Mouse (Mus musculus) cerebellum, adult 2 months (tissue): Measurements from ENCODE around the gene Ggt1. TPM values are rescaled to one million over a fixed set of nuclear protein-coding genes. Genes with fewer than 3 reads are reported as not detected.
A peak's percentile ranks its signal among the peaks of the same experiment; 100 is the strongest.
"Not testable (repeated sequence)": the region's sequence is repeated elsewhere in the genome, so short reads cannot be mapped to it uniquely, and the experiment has no call there.

Experiments used
- DNase-seq, 2 experiments: peaks; one replicate each; pipeline ENCODE4 v3.0.0; 2021
- H3K27ac ChIP-seq: fragments of 200-500 bp; 2 replicates; pipeline ENCODE4 v1.5.1; 2012; ENCODE audit warnings: low read length, control low read depth, inconsistent platforms; ENCODE audit not compliant: insufficient read depth
- H3K27me3 ChIP-seq: fragments of 200-500 bp; 2 replicates; pipeline ENCODE4 v1.6.1; 2012; ENCODE audit warnings: inconsistent platforms, mild to moderate bottlenecking, low read length, moderate library complexity; ENCODE audit not compliant: control insufficient read depth, insufficient read depth
- H3K4me1 ChIP-seq: fragments of 200-500 bp; 2 replicates; pipeline ENCODE4 v1.6.1; 2011; ENCODE audit warnings: low read length; ENCODE audit not compliant: control insufficient read depth, insufficient read depth
- H3K4me3 ChIP-seq: fragments of 200-500 bp; replicated peaks from 2 replicates; pipeline ENCODE3; 2011; ENCODE audit warnings: mild to moderate bottlenecking, low read depth, low read length, control low read depth; ENCODE audit not compliant: insufficient read depth
- CTCF ChIP-seq: fragments of 200-500 bp; IDR thresholded peaks from 2 replicates; pipeline ENCODE4 v1.5.1; 2011; ENCODE audit warnings: low read depth, mild to moderate bottlenecking, control low read depth, low read length, moderate library complexity, borderline replicate concordance; ENCODE audit not compliant: insufficient read depth
- POLR2A ChIP-seq: fragments of 200-500 bp; IDR thresholded peaks from 2 replicates; pipeline ENCODE4 v1.6.1; 2011; ENCODE audit warnings: low read length, control low read depth, borderline replicate concordance; ENCODE audit not compliant: insufficient read depth
- WGBS: fragments of 180-500 bp; shearing (Covaris S2); methylation state at CpG from one replicate; pipeline ENCODE4 v1.1.7; 2018; 5-methylcytosine and 5-hydroxymethylcytosine counted together
- polyA plus RNA-seq: library from polyadenylated mRNA; depleted of rRNA; stranded (reverse); fragments of >200 nt; gene quantifications from 2 replicates; pipeline ENCODE4 v1.2.3, GENCODE M21; 2012

The Ggt1 gene
- polyA plus RNA-seq, 1 experiment, result 3.5 TPM

DNA sequence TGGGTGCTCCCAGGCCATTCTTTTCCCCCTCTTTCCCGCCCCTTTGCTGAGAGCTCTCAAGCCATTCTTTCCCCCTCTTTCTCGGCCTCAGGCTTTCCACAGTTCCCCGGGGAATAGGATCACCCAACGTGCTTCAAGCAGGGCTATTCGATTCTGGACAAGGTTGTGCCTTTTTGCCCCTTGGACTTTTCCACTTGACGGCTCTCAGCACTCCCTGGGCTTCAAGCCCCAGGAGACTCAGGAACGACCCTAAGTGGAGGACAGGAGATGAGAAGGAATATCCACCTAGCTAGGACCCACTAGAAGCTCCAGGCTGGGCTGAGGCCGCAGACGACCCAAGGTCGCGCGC, 44.7 kb upstream of the Ggt1 start:
- WGBS, result 1% methylated on average over 12 of the region's 12 CpGs

DNA sequence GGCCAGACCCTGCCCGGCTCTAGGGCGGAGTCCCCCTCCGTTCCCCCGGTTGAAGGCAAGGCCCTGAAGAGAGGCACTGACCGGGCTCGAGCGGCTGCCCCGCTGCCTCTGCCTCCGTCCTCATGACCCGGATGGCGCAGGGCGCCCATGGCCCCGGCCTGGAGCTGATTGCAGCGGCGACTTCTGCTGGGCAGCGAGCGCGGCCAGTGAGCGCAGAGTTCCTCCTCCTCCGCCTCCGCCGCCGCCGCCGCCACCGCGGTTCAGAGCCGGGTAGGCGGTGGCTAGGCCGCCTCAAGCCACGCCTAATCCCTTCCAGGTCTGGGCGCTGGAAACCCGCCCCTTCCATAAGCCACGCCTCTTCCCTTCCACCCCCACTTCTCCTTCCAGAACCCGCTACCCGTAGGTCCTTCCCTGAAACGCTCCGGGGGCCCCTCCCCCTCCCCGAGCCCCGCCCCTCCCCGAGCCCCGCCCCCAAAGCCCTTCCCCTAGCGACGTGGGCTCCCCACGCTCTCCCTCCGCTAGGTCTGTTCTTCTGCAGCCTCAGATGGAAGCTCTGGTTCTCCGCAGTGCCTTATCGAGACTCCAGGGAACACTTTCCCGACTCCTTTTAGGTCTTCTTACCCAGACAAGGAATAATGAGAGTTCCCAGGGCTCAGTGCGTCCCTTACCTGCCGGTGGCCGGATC, 44.2 kb upstream of the Ggt1 start, which contains the start of gene Snrpd3:
Snrpd3 (plus strand) TSS at position 479 of the 685 bp plus-strand sequence.
- Histone ChIP-seq H3K4me1 (peaks cover 5% of the 10 kb centered on the region; the same call in 1 of the 2 replicates), H3K27ac (peak within 1 kb of the TSS; percentile 91), H3K27me3 (no peaks in the 10 kb centered on the region), H3K4me3 (peak within 1 kb of the TSS; percentile 89)
- DNase-seq, result peak; percentile 91 to 95
- no peak for TF ChIP-seq CTCF
- TF ChIP-seq POLR2A, result peak; percentile 73
- WGBS, result 1% methylated on average over 44 of the region's 52 CpGs

More for the DNA sequence above, 44.7 kb upstream of the Ggt1 start:
- Histone ChIP-seq H3K27ac (peak overlapping the region; percentile 56), H3K4me3 (peak overlapping the region; percentile 89), H3K27me3 (no peaks in the 10 kb centered on the region), H3K4me1 (peaks cover 8% of the 10 kb centered on the region; the same call in 1 of the 2 replicates)
- no peak for DNase-seq
- TF ChIP-seq CTCF, result no peak
- no peak for TF ChIP-seq POLR2A

DNA sequence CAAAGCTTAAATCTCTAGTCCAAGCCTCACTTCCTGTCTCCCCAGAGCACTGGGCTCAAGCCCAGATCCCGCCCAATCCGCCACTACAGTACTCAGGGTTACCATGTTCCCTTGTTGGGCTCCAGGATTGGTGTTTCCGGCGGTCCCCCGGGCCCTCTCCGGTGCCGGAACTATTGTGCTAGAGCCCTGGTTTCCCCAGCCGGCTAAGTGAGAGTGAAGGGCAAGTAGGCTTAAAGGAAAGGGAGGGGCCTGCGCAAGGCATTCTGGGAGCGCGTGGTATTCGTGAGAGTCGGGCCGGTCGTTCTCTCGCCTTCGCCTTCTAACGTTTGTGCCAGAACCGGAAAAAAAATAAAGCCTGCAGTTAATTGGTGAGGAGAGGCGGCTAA, 43.7 kb upstream of the Ggt1 start, which contains the start of gene Gucd1:
Gucd1 (minus strand) TSS at position 215 of the 386 bp plus-strand sequence.
- no peaks in the 10 kb centered on the region for H3K27me3 ChIP-seq
- H3K27ac ChIP-seq, result peak within 1 kb of the TSS; percentile 91
- H3K4me1 ChIP-seq, result peaks cover 5% of the 10 kb centered on the region; the same call in 1 of the 2 replicates
- WGBS, result under 1% methylated on average over 20 of the region's 20 CpGs
- DNase-seq, result peak; percentile 97 to 99
- TF ChIP-seq POLR2A, result peak; percentile 75
- TF ChIP-seq CTCF, result no peak
- peak within 1 kb of the TSS; percentile 89 for H3K4me3 ChIP-seq

DNA sequence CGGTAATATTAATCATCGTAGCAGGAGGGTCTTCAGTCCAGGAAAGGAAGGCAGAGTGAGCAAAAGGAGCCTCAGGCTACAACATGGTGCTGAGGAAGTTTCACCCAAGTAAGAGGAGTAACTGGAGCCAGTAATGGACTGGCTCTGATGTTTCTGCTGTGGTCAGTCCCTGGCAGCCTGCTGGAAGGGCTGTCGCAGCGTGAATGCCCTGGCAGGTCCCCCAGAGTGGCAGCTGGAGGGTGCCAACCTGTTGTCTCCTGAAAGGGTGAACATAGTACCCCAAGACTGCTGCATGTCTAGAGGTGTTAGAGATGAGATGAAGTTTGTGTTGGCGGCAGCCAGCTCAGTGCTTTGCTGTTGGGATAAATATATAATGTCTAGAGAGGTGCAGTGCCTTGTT, 40.8 kb upstream of the Ggt1 start:
- DNase-seq, result no peak
- TF ChIP-seq POLR2A (no peak), CTCF (no peak)
- Histone ChIP-seq H3K27me3 (no peaks in the 10 kb centered on the region), H3K4me1 (peaks cover 5% of the 10 kb centered on the region; the same call in 1 of the 2 replicates), H3K27ac (no peak overlapping the region), H3K4me3 (no peak overlapping the region)
- WGBS, result 69% methylated on average over 5 of the region's 5 CpGs

DNA sequence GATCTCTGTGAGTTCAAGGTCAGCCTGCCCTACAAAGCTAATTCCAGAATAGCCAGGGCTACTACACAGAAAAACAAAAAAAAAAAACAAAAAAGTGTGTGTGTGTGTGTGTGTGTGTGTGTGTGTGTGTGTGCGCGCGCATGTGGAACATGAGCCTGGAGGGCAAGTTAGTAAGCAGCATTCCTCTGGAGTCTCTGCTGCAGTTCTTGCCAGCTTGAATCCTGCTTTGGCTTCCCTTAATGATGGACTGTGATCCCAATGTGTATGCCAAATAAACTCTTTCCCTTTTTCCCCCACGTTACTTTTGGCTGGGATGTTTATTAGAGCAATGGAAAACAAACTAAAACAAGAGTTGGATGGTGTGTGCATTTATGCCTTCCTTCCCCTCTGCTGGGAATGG, 39.8 kb upstream of the Ggt1 start:
- no peak for DNase-seq
- Histone ChIP-seq H3K4me3 (no peak overlapping the region), H3K27me3 (no peaks in the 10 kb centered on the region), H3K4me1 (0 out of 2 replicates have a peak, but pooled peaks cover 2% of the 10 kb centered on the region), H3K27ac (no peak overlapping the region)
- TF ChIP-seq POLR2A, result no peak
- TF ChIP-seq CTCF, result no peak
- WGBS, result 79% methylated on average over 4 of the region's 4 CpGs

DNA sequence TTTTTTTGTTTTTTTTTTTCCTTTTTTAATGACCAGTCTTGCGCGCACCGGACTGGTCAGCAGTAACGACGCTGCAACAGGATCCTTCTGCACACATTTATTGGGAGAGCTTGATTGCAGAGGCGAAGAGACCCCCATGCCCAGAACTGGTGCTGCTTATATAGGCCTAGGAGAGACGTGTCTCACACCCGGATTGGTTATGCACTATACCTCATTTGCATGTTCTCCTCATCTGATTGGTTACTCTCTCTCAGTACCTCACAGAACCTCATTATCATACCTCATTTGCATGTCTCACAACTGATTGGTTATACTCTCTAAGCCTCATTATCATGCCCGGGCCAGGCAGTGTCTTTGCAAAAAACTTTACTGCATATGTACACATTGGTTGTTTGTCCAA, 36.0 kb upstream of the Ggt1 start:
- H3K27me3 ChIP-seq, DNase-seq, H3K4me3 ChIP-seq, H3K27ac ChIP-seq, H3K4me1 ChIP-seq: not testable (repeated sequence)
- WGBS, result 92% methylated on average over 9 of the region's 9 CpGs

DNA sequence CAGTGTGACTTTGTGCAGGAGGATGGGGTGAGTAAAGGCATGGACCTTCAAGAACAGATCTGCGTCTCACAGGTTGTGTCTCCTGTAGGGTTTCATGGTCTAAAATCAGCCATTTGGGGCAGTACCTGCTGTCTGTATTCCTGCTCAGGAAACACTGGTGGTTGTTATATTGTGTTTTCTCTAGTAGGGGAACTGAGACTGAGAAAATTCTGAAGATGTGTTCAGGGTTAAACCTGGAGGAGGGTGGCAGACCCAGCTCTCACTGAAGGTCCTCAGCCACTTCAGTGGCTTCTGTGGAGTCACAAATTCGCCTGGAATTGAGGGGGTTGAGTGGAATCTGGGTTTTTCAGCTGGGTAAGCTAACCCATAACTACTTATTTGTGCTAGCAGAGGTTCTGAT, 31.1 kb upstream of the Ggt1 start:
- H3K4me1 ChIP-seq, result no peaks in the 10 kb centered on the region; the same call in 1 of the 2 replicates
- no peak for DNase-seq
- H3K27ac ChIP-seq, result no peak overlapping the region
- WGBS, result 94% methylated on average over 2 of the region's 2 CpGs
- H3K4me3 ChIP-seq, result no peak overlapping the region
- TF ChIP-seq POLR2A (no peak), CTCF (no peak)
- no peaks in the 10 kb centered on the region for H3K27me3 ChIP-seq

DNA sequence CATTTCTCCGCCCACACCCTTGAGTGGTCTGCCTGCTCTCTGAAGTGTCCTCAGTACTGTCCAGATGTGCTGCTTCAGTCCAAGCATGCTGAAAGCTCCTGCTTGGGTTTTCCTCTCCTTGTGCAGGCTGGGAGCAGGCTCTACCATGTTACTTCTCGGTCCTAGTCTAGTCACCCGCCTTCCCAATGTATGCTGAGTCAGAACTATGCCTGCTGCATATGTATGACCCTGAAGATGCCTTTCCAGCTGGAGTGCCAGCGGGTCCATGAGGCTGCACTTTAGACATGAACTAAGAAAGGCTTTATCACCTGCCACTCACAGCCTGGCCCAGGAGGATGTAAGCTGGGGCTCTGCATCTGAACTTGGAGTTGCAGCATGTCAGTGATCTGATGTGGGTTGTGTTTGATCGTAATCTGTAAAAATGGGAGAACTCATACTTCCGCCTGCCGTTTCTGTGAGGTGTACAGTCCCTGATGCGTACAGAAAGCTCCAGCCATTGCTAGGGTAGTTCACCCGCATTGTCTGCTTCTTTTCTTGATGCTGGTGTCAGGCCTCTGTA, 29.8 kb upstream of the Ggt1 start:
- 87% methylated on average over 9 of the region's 9 CpGs for WGBS
- no peak for DNase-seq
- Histone ChIP-seq H3K4me3 (no peak overlapping the region), H3K27ac (no peak overlapping the region), H3K4me1 (no peaks in the 10 kb centered on the region; the same call in 1 of the 2 replicates), H3K27me3 (no peaks in the 10 kb centered on the region)
- no peak for TF ChIP-seq POLR2A
- no peak for TF ChIP-seq CTCF
